Mouse (Mus musculus): Measurements from ENCODE around the gene Gfy.
A peak's percentile ranks its signal among the peaks of the same experiment; 100 is the strongest.

Gene Gfy

DNA sequence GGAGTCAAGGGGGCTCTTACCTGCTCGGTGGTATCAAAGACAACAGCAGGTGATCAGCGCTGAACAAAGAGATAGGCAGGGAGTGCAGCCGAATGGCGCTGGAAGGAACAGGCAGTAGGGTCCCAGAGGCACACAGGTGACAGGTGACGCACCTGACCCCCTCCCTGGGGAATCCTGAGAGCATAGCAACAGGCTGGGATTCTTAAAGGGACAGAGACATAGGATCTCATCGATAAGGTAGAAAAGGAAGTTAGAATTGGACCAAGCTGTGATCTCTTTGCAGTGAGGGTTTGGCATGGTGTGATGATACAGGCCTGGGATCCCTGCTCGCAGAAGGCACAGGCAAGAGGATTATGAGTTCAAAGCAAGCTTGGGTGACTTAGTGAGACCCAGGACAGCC is at the start of gene Gfy:
Gene Gfy (minus strand): TSS at position 101 of the 400 bp plus-strand sequence.
- no peak for DNase-seq

DNA sequence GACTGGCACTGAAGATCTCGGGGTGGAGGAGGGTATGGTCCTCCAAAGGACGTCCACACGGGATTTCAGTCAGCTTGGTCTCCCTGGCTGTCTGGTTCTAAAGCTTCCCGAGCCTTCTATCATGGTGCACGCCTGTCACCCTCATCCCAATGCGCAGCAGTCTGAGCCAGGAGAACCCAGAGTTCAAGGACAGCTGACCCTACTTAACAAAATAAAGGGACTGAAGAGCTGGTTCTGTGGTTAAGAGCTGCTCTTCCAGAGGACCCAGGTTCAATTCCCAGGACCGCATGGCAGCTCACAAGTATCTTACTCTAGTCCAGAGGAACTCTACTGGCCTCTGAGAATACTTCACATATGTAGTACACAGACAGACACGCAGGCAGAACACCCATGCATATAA is 49.7 kb upstream of the Gfy start:
- no peak for DNase-seq

- DNase-seq: no peak
These were observed 49.2 kb upstream of the Gfy start for GRCm38 (mm10) chr7:45228548-45228947.

DNA sequence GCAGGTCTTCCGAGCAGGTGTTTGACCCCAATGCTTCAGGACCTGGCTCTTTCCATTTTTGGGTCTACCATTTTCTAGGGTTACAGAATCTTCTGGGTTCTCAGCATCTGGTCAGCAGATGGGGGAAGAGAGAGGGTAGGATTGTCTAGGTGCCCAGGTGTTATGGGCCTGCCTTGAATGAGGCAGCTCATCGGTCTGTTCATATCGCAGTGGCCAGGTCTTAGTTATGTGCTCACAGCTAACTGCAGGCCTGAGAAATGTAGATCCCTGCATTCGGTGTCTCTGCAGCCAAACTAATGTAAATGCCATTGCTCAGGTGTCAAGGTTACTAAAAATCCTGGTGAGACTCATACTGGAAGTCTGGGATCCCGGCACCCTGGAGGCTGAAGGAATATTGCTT is 47.1 kb upstream of the Gfy start:
- no peak for DNase-seq

DNA sequence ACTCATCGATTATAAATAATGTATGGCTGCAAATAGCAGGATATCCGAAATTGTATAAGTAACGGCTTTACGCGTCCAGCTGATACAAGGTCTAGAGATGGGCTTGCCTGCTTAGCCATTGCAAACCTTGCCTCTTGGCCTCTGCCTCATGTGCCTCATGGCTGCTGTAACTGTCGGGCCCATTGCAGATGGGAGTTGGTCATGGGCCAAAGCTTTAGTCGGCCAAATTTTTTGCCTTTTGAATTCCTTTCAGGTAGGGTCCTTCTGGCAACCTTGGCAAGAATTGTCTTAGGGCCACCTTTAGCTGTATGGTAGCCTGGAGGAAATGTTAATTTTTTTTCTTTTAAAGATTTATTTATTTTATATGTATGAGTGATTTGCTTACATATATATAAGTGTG is 45.5 kb upstream of the Gfy start:
- DNase-seq: peak; percentile 57 to 61

DNA sequence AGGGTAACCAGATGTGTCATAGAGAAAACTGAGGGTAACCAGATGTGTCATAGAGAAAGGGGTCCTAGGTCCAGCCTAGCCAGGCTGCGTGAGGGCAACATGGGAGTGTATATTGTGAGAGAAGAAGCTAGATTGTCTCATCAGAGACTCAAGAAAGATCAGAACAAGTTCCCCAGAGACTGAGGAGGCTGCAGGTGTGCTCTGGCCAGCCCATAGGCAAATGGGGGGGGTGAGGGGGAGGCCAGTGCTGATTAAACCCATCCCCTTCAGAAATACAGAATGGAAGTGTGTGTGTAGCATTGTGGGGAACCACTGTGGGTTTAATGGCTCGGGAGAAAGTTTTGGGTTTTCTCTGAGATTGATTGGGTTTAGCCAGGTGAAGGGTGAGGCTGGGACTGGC is 42.3 kb upstream of the Gfy start:
- no peak for DNase-seq

DNA sequence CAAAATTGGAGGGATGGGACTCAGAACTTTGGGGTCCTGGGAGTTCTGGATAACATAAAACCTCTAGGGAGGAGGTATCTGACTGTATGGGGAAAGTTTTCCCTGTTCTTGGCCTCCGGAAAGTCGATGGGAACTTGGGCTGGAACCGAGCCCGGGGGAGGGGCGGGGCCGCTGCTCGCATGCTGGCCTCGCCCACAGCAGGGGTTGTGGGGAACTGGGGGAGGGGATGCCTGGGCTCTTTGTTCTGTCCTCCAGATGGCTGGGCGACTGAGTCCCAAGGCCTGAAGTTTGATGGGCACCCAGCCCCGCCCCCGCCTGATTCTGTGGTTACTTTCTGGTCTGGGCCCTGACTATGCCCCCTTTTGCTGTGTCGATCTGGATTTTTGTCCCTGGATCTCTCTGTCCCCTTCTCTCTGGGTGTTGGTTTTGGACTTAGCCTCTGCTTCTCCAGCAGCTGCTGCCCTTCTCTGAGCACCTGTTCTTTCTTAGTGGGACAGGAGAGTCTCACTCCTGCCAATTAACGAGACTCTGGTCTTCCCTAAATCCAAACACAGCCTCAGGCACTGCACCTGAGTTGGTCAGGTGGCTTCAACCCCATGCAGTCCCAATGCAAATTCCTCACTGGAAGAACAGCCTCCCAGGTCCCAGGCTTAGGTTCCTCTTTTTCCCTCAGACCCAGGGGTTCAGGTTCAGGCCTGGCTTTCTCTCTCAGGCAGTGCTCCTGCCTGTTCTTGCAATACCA is 37.2 kb upstream of the Gfy start:
- peak; percentile 89 to 95 for DNase-seq

DNA sequence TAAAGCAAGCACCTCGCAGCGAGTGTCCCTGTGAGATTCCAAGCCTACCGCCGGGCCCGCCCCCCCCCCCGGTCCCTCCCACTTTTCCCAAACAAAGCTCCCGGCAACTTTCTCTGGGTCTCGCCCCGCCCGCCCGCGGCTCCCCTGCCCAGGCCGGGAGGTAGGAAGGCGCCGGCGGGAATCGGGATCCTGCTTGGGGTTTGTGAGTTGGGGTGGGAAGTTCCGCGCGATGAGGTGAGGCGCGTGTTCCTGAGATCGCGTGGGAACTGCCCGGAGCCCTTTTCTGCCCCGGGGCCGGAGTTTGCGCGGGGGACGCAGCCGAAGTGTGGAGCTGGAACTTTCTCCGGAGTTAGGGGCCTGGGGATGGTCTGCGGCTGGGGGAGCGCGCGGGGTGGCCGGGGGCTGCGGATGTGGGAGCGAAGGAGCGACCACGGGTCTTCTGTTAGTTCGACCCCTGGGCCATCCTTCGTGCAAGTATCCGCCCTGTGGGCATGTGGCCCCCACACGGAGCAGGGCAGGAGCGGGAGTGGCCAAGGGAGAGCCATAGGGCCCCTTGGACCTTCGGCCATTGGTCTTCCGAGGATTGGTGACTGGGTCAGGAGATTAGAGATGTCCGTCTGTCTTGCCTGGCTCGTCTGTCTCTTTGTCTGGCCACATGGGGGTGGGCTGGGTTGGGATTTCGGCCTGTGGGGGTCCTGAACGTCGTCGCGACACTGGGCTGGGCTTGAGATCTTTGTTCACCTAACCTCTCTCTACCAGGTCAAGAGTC is 36.5 kb upstream of the Gfy start, which contains the start of gene Tead2:
Gene Tead2 (plus strand): TSS at position 81 of the 769 bp plus-strand sequence.
- peak; percentile 50 to 64 for DNase-seq

GRCm38 (mm10) chr7:45213708-45214107 is 34.3 kb upstream of the Gfy start:
- DNase-seq: no peak

DNA sequence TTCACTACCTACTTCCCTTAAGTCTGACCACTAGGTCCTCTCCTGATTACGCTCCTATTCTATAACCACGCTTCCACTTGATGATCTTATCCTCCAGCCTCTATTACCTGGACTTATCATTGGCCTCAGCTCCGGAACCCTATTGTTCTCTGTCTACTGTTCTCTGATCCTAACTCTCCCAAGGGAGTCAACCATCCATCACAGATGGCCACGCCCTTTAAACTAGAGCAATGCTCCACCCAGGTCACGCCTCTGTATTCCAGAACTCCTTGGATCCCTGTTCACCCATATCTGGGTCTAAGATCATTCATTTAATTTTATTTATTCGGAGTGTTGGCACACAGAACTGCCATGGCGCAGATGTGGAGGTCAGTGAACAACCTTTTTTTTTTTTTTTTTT is 33.0 kb upstream of the Gfy start:
- no peak for DNase-seq

DNA sequence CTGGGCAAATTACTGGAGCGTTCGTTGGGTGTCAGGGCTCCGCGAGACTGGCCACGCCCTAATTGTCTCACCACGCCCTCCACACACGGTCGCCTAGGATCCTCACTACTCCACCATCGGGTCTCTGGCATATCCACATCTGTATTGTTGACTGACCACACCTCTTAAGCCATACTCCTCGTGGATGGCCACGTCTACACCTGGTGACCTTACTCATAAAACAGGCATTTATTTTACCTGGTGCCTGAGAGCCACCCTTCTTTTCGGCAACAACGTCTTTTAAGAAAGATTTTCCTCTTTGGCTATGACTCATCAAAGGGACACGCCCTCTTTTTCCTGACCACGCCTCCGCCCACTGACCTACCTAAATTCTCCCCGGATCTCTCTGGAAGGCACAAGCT is 32.5 kb upstream of the Gfy start, which contains the start of gene Dkkl1:
Gene Dkkl1 (minus strand): TSS at position 297 of the 401 bp plus-strand sequence.
- no peak for DNase-seq

DNA sequence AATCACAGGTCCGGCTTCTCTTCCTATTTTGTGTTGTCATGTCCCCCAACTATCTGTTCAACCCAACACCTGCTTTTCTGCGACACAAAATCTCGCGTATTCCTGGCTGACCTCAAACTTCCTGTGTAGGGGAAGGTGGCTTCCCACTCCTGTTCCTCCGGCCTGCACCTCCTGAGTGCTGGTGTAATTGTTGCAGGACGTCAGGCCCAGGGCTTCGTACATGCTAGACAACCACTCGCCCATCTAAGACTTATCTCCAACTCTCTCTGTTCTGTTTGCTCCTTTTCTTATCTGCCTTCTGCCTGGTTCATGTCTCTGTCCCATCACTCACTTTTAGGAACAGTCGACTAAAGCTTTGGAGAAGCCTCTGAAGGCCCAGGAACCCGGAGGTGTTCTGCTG is 31.7 kb upstream of the Gfy start:
- DNase-seq: no peak

DNA sequence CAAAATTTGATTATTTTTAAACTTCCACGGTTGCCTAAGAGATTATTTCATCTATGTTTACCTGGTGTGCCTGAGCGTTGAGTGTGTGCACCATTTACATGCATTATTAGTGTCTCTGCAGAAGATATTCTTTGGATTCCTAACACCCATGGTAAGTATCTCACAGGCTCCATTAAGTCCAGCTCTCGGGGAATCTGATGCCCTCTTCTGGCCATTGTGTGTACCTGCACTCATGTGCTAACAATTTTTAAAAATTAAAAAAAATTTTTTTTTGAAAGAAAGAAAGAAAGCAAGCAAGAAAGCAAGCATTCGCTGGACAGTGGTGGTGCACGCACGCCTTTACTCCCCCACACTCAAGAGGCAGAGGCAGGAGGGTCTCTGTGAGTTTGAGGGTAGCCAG is 28.9 kb upstream of the Gfy start:
- DNase-seq: no peak

DNA sequence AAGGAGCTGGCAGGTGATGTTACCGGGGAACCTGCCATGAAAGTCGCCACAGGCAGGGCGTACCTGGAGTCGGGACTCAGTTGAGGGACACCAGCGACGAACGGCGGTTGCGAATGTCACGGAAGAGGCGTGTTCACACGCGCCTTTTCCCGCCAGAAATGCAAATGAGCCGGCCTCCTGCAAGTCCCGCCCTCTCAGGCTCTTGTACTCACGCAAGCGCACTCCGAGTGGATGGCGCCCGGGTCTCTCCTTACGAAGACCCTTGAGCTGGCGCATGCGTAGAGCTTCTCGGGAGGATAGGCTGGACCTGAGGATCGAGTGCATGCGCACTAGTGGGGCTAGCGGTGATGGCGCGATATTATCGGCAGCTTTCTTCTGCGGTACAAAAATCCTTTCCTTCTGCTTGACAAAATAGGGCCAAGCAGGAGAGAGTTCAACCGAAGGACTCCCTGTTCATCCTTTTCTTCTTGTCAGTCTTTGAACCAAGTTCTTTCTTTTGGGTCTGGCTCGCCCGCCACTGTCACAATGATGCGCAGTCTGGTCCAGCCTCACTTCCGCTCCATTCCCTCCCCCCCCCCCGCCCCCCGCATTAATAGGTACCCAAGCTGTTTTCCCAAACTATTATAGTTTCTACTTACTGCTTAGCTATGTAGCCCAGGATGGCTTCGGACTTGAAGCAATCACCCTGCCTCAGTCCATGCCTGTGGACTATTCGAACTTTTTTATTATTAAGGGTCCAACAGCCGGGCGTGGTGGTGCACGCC is 25.2 kb upstream of the Gfy start, which contains the start of gene Ccdc155:
Gene Ccdc155 (minus strand): TSS at position 513 of the 764 bp plus-strand sequence.
- DNase-seq: peak; percentile 97 to 99

DNA sequence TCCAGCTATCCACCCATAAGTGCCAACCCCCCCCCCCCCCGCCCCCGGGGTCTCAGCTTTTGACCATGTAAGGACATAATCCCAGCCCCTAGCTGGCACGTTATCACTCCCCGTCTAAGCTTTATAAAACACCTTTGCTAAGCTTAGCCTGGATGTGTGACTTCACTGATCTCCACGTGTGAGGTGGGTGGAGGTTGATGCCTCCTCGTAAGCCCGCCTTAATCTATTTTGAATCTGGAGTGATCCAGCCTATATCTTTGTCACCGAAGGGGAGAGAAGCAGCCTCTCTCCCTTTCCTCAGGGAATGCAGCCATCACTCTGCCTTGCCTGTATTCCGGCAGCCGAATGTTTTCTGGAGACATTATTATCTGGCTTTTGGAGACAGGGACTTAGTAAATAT is 23.3 kb upstream of the Gfy start:
- DNase-seq: no peak

GRCm38 (mm10) chr7:45198961-45199360 is 19.6 kb upstream of the Gfy start:
- no peak for DNase-seq

DNA sequence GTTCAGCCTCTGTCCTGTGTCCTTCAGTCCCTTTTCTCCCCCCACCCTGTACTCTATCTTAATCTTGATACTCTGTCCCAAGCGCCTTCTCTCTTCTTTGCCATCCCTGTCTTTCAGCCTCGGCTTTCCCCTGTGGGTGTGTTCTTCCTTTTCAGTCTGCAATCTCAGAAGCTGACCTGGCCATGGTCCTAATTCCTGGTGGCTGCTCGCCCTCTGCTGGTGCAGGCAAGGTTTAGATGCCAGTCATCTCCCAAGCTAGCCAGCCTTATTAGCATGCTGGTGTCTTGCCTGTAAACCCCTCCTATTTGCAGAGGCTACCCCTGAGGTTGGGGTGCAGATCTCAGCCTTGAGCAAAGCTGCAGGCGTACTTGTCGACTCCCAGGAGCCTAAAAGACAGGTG is 19.1 kb upstream of the Gfy start:
- peak; percentile 96 to 97 for DNase-seq

- peak in 1 of 2 experiments; percentile 19 for DNase-seq
These were observed 17.6 kb upstream of the Gfy start for GRCm38 (mm10) chr7:45196994-45197393.

- DNase-seq: no peak
These were observed 16.8 kb upstream of the Gfy start for GRCm38 (mm10) chr7:45196176-45196535.

DNA sequence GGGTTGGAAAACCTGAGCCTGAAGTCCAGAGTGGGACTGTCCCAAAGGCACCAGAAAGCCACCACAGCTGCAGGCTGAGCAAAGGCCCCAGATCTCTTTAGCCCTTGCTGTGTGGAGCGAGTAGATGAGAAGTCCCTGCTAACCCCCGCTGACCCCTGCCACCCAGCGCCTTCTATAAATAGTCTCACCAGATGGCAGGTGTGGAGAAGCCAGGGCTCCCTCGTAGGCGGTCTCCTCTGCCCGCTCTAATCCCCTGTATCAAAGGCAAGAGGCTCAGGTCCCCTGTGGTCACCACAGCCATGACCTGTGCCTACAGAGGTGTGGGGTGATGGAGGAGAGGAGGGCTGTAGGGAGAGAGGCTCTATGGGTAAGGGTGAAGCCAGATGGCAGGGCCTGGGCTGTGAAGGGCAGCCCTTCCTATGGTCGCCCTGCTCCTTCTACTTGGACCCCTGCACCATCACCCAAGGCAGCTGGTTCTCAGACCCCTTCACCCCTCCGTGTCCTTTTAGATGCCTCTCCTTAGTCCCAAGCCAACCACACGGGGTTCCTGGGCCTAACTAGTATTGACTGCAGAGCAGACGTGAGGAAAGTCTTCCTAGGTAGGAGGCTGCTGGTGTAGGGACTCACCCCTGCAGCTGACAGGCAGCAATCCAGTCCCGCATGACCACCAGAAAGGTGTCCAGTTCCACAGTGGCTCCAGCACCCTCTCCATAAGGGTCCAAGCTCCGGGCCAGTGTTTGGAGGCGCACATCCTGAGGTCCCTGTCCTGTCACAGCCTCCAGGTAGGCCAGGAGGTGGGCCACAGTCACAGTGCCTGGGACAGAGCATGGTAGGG is 16.2 kb upstream of the Gfy start:
- peak; percentile 54 to 61 for DNase-seq

GRCm38 (mm10) chr7:45193871-45194785 is 14.8 kb upstream of the Gfy start:
- peak; percentile 65 to 67 for DNase-seq
